ENCODE assay signal across 16 mouse cellular contexts in the genomic region with DNA sequence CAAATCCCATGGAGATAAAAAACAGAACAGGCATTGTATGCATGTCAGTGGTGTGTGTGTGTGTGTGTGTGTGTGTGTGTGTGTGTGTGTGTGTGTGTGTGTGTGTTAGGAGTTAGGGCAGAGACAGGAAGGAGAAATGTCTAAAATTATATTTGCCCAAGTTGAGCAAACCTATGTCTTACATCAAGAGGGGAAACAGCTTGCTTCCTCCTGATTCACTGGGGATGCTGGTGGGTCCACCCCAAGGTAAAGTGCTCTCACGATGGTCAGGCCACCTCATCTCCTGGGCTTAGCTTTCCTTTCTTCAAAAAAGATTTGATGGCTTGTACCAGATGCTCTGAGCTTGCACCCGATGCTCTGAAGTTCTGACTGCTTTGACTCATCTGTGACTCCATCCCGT. TPM values are rescaled to one million over a fixed set of nuclear protein-coding genes. Genes with fewer than 3 reads are reported as not detected.
A peak's percentile ranks its signal among the peaks of the same experiment; 100 is the strongest.
DNase-seq lines count a peak whose midpoint lies in the region; ATAC-seq and TF ChIP-seq lines count a peak whose summit lies in the region.
"Had no signal": no experiment of that assay in that cellular context is flagged by ENCODE, and none has a peak within 500 bp of the region (broad histone marks: within the 10 kb centered on the region; RNA-seq: fewer than 3 reads in every experiment).

No protein-coding gene starts in this region.

- H3K36me3 ChIP-seq in kidney, embryonic 15.5 days: no peaks in the 10 kb centered on the region
- no peaks in the 10 kb centered on the region for H3K36me3 ChIP-seq in kidney, embryonic 16.5 days (ENCODE audit: insufficient read depth, low read length)
- H3K36me3 ChIP-seq in C2C12 (ENCODE audit: control insufficient read depth, insufficient read depth): no peaks in the 10 kb centered on the region
- H3K36me3 ChIP-seq in stomach, embryonic 16.5 days (ENCODE audit: control insufficient read depth, insufficient read depth, low read length): no peaks in the 10 kb centered on the region
- H3K36me3 ChIP-seq: forebrain, embryonic 15.5 days; liver, embryonic 15.5 days; midbrain, embryonic 12.5 days; neural tube, embryonic 12.5 days had no signal

- peaks cover 21% of the 10 kb centered on the region for H3K4me1 ChIP-seq in kidney, embryonic 15.5 days
- H3K4me1 ChIP-seq in kidney, embryonic 16.5 days (ENCODE audit: insufficient read depth, low read length): peaks cover 16% of the 10 kb centered on the region
- peaks cover 30% of the 10 kb centered on the region for H3K4me1 ChIP-seq in stomach, embryonic 16.5 days (ENCODE audit: control insufficient read depth, insufficient read depth, low read length)

- no peaks in the 10 kb centered on the region for H3K79me3 ChIP-seq in C2C12 (ENCODE audit: low read depth)

- H3ac ChIP-seq in C2C12 (ENCODE audit: control insufficient read depth, insufficient read length, low read depth): no peak overlapping the region

- no peak for DNase-seq in layer of hippocampus, postnatal 36 days
- no peak for DNase-seq in adrenal gland, adult 8-10 months

- no peak for ATAC-seq in kidney, embryonic 15.5 days (replicated peaks; ENCODE audit: low FRiP score)
- no peak for ATAC-seq in kidney, embryonic 16.5 days (ENCODE audit: low FRiP score, low TSS enrichment)
- ATAC-seq in granulocyte monocyte progenitor cell, adult 5-6 weeks (replicated peaks; ENCODE audit: poor library complexity, severe bottlenecking): peak; percentile 60
- ATAC-seq in stomach, embryonic 16.5 days (ENCODE audit: insufficient read depth, low FRiP score): no peak
- ATAC-seq in megakaryocyte-erythroid progenitor cell, adult 5-6 weeks (replicated peaks; ENCODE audit: low FRiP score, low TSS enrichment, poor library complexity, severe bottlenecking): no peak

- no peak overlapping the region for H3K4me3 ChIP-seq in kidney, embryonic 15.5 days (replicated peaks)
- H3K4me3 ChIP-seq in kidney, embryonic 16.5 days (ENCODE audit: low read length): no peak overlapping the region
- no peak overlapping the region for H3K4me3 ChIP-seq in C2C12 (ENCODE audit: insufficient read depth, poor library complexity, severe bottlenecking)
- no peak overlapping the region for H3K4me3 ChIP-seq in stomach, embryonic 16.5 days (replicated peaks; ENCODE audit: low read length)
- H3K4me3 ChIP-seq: forebrain, embryonic 15.5 days; liver, embryonic 15.5 days; midbrain, embryonic 12.5 days; neural tube, embryonic 12.5 days had no signal

- no peaks in the 10 kb centered on the region for H3K9me3 ChIP-seq in kidney, embryonic 15.5 days (replicated peaks)
- no peaks in the 10 kb centered on the region for H3K9me3 ChIP-seq in kidney, embryonic 16.5 days (ENCODE audit: low read length)
- no peaks in the 10 kb centered on the region for H3K9me3 ChIP-seq in stomach, embryonic 16.5 days (replicated peaks; ENCODE audit: control insufficient read depth, low read length)
- H3K9me3 ChIP-seq: forebrain, embryonic 15.5 days; liver, embryonic 15.5 days; midbrain, embryonic 12.5 days; neural tube, embryonic 12.5 days had no signal

- no peak overlapping the region for H3K9ac ChIP-seq in kidney, embryonic 15.5 days
- H3K9ac ChIP-seq in kidney, embryonic 16.5 days (replicated peaks; ENCODE audit: low read length): no peak overlapping the region
- no peak overlapping the region for H3K9ac ChIP-seq in stomach, embryonic 16.5 days (ENCODE audit: low read length)
- H3K9ac ChIP-seq: forebrain, embryonic 15.5 days; liver, embryonic 15.5 days; midbrain, embryonic 12.5 days; neural tube, embryonic 12.5 days had no signal

- no peak for TF ChIP-seq CTCF in C2C12 (IDR thresholded peaks at IDR 0.05; ENCODE audit: control insufficient read depth, insufficient read depth, insufficient read length)

- no peaks in the 10 kb centered on the region for H3K27me3 ChIP-seq in kidney, embryonic 15.5 days
- H3K27me3 ChIP-seq in kidney, embryonic 16.5 days (ENCODE audit: insufficient read depth, low read length): no peaks in the 10 kb centered on the region
- no peaks in the 10 kb centered on the region for H3K27me3 ChIP-seq in C2C12 (ENCODE audit: control insufficient read depth, insufficient read depth, insufficient read length)
- H3K27me3 ChIP-seq in stomach, embryonic 16.5 days (ENCODE audit: control insufficient read depth, insufficient read depth, low read length): no peaks in the 10 kb centered on the region
- H3K27me3 ChIP-seq: forebrain, embryonic 15.5 days; midbrain, embryonic 12.5 days; neural tube, embryonic 12.5 days; Patski had no signal

- WGBS in kidney, embryonic 15.5 days: 67% methylated on average over 3 of the region's 3 CpGs
- WGBS in kidney, embryonic 16.5 days: 74% methylated on average over 3 of the region's 3 CpGs
- WGBS in stomach, embryonic 16.5 days: 60% methylated on average over 3 of the region's 3 CpGs

- H3K79me2 ChIP-seq in C2C12 (ENCODE audit: control insufficient read depth, insufficient read depth): no peaks in the 10 kb centered on the region

- 0 out of 2 replicates have a peak overlapping the region, but pooled peaks have one; percentile 37 for H3K27ac ChIP-seq in kidney, embryonic 15.5 days
- H3K27ac ChIP-seq in kidney, embryonic 16.5 days (ENCODE audit: low read length): no peak overlapping the region
- peak overlapping the region; percentile 18; the same call in 1 of the 2 replicates for H3K27ac ChIP-seq in stomach, embryonic 16.5 days (ENCODE audit: low read length)
- H3K27ac ChIP-seq: forebrain, embryonic 15.5 days; liver, embryonic 15.5 days; midbrain, embryonic 12.5 days; neural tube, embryonic 12.5 days had no signal

- H3K4me2 ChIP-seq in kidney, embryonic 15.5 days: no peak overlapping the region
- H3K4me2 ChIP-seq in kidney, embryonic 16.5 days (replicated peaks; ENCODE audit: low read depth, low read length): no peak overlapping the region
- no peak overlapping the region for H3K4me2 ChIP-seq in stomach, embryonic 16.5 days (ENCODE audit: low read depth, low read length)
- H3K4me2 ChIP-seq: forebrain, embryonic 15.5 days; midbrain, embryonic 12.5 days had no signal

TF ChIP-seq in C2C12, 6 proteins besides CTCF, POLR2A, EP300 and RAD21:
- TF ChIP-seq FOSL1 (IDR thresholded peaks at IDR 0.05; ENCODE audit: insufficient read depth, low read length, poor library complexity, severe bottlenecking): no peak
- peak; percentile 13 for TF ChIP-seq MAX (IDR thresholded peaks at IDR 0.05)
- TF ChIP-seq USF1 (IDR thresholded peaks at IDR 0.05; ENCODE audit: low read depth): no peak
- peak; percentile 10 for TF ChIP-seq CEBPB (IDR thresholded peaks at IDR 0.05; ENCODE audit: low read depth)
- no peak for TF ChIP-seq MYOG (IDR thresholded peaks at IDR 0.05; ENCODE audit: control insufficient read depth, extremely low read depth, insufficient read length)
- peak; percentile 75 for TF ChIP-seq MYOD1 (IDR thresholded peaks at IDR 0.05; ENCODE audit: control insufficient read depth, insufficient read length, low read depth)

RNA-seq across cellular contexts. Expression of gene Pbp2, which starts 13.9 kb away (rescaled TPM):
- polyA plus RNA-seq in kidney, embryonic 15.5 days (2015; fragmentation: Nextera tagmentation; extraction: Ambion mirVana): 0.16 and 0.17 TPM in 2 replicates
- 0.29 TPM in 1 of 2 replicates, not detected in the other for polyA plus RNA-seq in kidney, embryonic 16.5 days (2015; fragmentation: Nextera tagmentation; extraction: Ambion mirVana)
- 0.41 TPM for polyA plus RNA-seq in C2C12 (2012; fragmentation: generic; extraction: Trizol)
- not detected in 2 replicates for total RNA-seq in granulocyte monocyte progenitor cell, adult 5-6 weeks (2014; fragmentation: Nextera tagmentation)
- not detected in 2 replicates for total RNA-seq in granulocyte monocyte progenitor cell, adult 5-6 weeks (2017)
- polyA plus RNA-seq in stomach, embryonic 16.5 days (2015; fragmentation: Nextera tagmentation; extraction: Ambion mirVana): 12.4 and 28.5 TPM in 2 replicates
- not detected for total RNA-seq in layer of hippocampus, postnatal 36 days (2021)
- not detected for total RNA-seq in adrenal gland, adult 8-10 months (2022)
- total RNA-seq in megakaryocyte-erythroid progenitor cell, adult 5-6 weeks (2014; fragmentation: Nextera tagmentation): not detected in 2 replicates
- not detected in 2 replicates for total RNA-seq in megakaryocyte-erythroid progenitor cell, adult 5-6 weeks (2017)
- total RNA-seq: gastrocnemius, adult 8-10 months; heart, postnatal 36 days had no signal
- polyA plus RNA-seq: forebrain, embryonic 15.5 days; liver, embryonic 15.5 days; midbrain, embryonic 12.5 days; Patski; small intestine, adult 2 months had no signal

RNA-seq across cellular contexts. Expression of gene Emp1, which starts 38.2 kb away (rescaled TPM):
- polyA plus RNA-seq in kidney, embryonic 15.5 days (2015; fragmentation: Nextera tagmentation; extraction: Ambion mirVana): 54.3 and 60.3 TPM in 2 replicates
- 56.3 and 67.2 TPM in 2 replicates for polyA plus RNA-seq in kidney, embryonic 16.5 days (2015; fragmentation: Nextera tagmentation; extraction: Ambion mirVana)
- polyA plus RNA-seq in C2C12 (2012; fragmentation: generic; extraction: Trizol): 222 TPM
- not detected in 2 replicates for total RNA-seq in granulocyte monocyte progenitor cell, adult 5-6 weeks (2014; fragmentation: Nextera tagmentation)
- not detected in 2 replicates for total RNA-seq in granulocyte monocyte progenitor cell, adult 5-6 weeks (2017)
- polyA plus RNA-seq in stomach, embryonic 16.5 days (2015; fragmentation: Nextera tagmentation; extraction: Ambion mirVana): 221 and 304 TPM in 2 replicates
- total RNA-seq in layer of hippocampus, postnatal 36 days (2021): 1 to 10 TPM; 2.1 to 2.5 TPM
- total RNA-seq in adrenal gland, adult 8-10 months (2022): 10 to 100 TPM; 19.4 to 64.7 (median 34.7) TPM
- 1.1 and 2.0 TPM in 2 replicates for total RNA-seq in megakaryocyte-erythroid progenitor cell, adult 5-6 weeks (2014; fragmentation: Nextera tagmentation)
- total RNA-seq in megakaryocyte-erythroid progenitor cell, adult 5-6 weeks (2017): 0.66 TPM in 1 of 2 replicates, not detected in the other

Comparison
In these comparisons a context has a peak if more than half of its experiments do, and no peak if none do; other contexts are left out.
1. RNA of gene Emp1, which starts 38.2 kb away (total RNA-seq): 19.4 to 64.7 TPM in adrenal gland, adult 8-10 months; 2.1 to 2.5 TPM in layer of hippocampus, postnatal 36 days, 0.66 to 2.0 TPM in megakaryocyte-erythroid progenitor cell, adult 5-6 weeks and not detected in granulocyte monocyte progenitor cell, adult 5-6 weeks; every median in the first group is over 4 times any median in the second.